Mouse (Mus musculus) megakaryocyte-erythroid progenitor cell, adult 5-6 weeks (primary cell): ENCODE measurements at regions not wholly inside any gene's neighbourhood (a gene's known extent, or its start where the extent isn't known, plus 50 kb on each side); places are given as distances from the start of the nearest gene placed in this dataset.

Experiments used
- ATAC-seq: replicated peaks from 2 replicates; pipeline ENCODE4 v1.8.0; 2016; ENCODE audit warnings: mild to moderate bottlenecking, inconsistent platforms; ENCODE audit not compliant: severe bottlenecking, poor library complexity, low FRiP score, low TSS enrichment

DNA sequence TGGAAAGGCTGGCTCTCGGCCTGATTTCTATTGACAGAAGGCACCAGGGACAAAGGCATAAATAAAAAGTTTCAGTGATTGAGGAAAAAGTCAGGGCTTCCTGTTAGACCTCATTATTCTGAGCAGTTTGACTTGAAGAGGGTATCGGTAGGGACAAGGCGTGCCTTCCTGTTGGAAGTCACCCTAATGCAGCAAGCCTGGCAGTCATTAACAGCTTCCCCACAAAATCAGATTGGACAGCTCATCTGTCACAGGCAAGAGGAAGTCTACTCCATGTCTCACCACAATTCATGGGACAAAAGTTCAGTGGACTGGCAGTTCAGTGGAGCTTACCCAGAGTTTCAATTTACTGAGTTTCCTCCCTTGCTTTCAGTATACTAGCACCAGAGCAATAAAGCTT is 715.5 kb downstream of the Fam181b start:
- no peak for ATAC-seq

DNA sequence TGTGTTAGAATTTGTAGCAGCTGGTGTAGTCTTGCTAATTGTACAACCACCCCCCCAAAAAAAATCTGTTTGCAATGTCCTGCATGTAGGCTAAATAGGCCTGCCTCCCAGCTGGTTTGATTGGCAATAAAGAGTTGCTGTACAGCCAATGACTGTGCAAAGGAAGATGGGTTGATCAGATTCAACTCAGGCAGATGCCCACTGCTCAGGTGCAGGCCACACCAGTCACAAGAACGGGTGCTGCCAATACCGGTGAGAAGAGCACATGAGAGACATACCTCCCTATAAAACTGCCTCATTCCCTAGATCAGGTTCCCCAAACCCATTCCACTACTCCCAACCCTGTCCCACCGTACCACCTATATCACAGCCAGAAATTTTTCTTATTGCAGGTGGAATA is 756.0 kb downstream of the Fam181b start:
- no peak for ATAC-seq

DNA sequence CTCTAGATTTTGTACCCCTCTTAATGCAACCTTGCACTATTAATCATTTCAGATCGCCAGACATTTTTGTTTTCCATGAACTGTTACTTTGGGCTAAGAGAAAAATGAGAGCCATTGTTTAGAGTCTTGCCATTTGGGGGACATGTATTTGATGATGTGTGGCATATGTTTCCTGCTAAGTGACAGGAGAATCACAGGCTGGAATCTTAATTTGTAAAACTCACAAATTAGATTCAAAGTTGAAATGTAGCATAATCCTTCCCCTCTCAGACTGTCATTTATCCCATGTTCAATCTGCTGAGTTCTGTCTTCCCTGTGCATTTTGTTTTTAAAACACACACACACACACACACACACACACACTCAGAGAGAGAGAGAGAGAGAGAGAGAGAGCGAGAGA is 756.5 kb downstream of the Fam181b start:
- ATAC-seq, result no peak

DNA sequence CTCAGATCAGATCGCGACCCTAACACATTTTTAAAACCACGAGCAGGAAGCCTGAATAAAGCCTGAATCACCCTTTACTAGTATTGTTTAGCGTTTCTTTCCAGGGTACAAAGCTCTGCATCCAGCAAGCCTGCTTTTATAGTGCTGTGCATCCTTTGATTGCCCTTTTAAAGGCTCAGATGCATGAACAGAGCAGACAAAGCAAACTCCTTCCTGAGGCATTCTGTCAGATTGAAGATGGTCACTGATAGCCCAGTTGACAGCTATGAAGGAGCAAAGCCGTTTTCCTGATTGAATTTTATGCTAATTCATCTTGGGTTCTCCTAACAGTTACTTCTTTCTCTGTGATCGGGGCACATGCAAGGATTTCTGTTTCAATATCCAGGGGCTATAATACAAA is 775.4 kb downstream of the Fam181b start:
- ATAC-seq, result no peak

DNA sequence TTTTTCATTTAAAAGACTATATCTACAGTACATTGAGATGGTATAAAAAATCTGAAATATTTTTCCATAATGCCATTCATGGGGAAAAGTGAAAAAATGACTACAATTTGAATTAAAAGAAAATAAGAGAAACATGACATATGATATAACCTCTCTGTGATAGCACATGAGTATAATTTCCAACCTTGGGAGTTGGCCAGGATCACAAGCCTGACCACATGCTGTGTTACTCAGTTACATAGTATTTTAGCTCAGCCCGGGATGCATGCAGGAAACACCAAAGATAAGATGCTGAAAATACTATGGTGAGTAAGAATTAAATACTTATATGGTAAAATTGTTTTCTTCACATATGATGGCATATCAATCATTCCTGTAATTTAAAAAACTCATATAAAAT is 814.0 kb downstream of the Fam181b start:
- ATAC-seq, result no peak

DNA sequence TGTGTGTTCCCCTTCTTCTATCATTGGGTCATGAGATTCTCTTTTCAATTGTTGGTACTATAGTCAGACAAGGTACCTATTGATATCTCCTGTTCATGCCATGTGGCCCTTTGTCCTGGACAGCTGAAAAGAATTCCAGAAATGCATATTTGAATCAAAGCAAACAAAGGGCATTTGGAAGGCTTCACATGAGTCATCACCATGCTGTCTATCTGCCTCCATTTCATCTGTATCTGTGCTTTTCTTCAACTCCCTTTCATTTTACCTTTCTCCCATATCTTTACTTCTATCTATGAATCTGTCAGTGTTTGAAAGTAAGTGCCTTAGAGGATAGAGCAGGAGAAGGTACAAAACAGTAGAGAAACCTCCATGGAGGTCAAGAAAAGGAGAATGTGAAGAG is 817.3 kb downstream of the Fam181b start:
- no peak for ATAC-seq

DNA sequence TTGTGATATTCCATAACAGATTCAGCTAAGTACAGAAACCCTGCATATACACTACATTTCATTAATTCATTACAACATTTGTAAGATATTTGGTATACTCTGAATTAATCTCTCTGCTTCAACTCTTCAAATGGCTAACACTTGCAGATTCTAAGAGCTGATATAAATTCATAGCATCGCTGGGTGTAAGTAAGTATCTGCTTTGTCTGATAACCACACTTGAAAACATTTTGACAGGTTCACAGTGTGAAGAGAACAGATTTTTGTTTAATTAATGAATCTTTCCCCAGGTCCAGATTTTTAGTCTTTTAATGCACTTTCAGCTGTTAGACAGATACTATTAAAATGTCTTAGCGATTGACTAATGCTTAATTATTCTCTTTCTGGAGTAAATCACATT is 823.1 kb downstream of the Fam181b start:
- ATAC-seq, result no peak

DNA sequence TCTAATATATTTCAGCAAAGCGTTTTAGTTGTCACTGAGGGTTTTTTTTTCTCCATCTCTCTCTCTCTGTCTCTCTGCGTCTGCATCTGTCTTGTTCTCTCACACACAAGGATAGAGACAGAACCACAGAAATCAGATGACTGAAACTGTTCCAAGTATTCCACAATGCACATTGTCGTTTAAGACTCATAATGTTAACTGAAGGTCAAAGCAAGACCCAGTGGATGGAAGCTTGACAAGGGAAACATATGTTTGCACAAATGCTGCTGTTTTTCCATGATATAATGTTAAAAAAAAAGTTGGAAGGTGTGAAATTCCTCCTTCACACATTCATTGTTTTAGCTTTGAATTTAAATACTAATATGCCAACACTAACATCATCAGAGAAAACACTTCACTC is 857.3 kb downstream of the Fam181b start:
- ATAC-seq, result no peak

DNA sequence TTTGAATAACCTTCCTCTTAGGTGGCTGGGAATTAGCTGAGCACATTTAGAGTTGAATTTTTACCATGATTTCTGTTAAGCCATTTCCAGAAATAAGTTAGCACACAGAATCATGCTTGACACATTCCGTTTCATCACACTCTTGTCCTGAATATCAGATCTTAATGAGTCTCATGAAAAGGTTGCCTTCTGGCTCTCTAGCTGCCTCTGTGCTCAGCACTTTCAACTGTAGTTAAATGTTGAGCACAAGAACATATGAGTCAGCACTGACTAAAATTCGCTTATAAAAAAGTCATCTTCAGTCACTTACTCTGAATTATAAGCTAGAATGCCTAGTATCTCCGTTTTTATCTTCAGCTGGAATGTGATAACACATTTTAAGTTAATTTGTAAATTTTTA is 902.4 kb downstream of the Fam181b start:
- ATAC-seq, result no peak

DNA sequence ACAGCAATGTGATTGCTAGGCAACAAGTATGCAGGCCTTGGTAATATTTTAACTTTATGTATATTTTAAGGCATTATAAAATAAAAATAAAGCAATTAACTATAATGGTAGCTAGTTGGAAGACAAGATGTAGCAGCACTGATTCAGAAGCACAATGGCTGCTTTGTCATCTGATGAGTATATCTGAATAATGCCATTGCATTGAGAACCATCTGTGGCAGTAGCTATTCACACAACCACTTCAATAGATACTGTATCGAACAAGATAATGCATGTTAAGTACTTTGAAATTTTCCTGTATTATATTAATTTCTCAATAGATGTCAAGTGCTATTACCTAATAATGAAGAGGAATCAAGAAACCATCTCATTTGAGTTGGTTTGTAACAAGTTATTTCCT is 923.1 kb downstream of the Fam181b start:
- no peak for ATAC-seq

DNA sequence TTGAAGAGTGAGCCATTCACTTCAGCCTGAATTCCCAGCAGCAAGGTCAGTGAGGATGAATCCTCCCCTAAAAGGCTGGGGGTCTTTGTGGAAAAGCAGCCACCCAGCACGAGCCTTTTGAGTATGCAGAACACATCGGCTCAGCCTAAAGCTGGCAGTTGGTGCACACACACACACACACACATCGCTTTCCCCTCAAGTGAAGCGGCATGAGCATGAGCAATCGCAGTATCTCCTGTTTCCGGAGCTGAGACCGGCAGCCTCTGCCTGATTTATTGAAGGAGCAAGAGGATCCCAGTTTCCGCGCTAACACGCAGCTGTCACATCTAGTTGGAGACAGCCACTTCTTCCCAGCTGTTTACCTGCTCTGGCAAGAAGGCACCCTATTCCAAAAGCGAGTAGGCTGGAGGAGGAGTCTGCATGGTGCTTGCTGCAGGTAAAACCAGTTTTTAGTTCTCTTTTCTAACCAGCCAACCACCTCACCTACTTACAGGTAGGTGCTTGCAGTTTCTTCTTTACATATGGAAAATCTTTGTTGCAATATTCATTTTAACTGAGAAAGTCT is 962.9 kb downstream of the Fam181b start:
- no peak for ATAC-seq

DNA sequence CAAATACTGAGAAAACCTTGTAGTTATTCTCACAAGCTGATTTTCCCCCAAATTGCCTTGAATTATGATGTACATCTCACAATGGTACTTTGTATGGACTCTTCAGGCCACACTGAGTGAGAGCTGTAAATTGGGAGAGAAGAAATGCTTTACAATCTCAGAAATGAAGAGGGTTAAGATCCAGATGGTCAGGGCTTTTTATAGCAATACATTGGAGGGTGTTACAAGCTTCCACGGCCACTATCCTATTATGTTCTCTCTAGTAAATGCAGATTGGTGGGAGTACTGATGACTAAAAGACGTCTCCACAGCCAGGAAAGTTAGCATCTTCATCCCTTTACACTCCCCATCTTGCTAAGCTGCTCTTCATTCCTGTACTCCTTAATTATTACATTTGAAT is 965.8 kb downstream of the Fam181b start:
- no peak for ATAC-seq

DNA sequence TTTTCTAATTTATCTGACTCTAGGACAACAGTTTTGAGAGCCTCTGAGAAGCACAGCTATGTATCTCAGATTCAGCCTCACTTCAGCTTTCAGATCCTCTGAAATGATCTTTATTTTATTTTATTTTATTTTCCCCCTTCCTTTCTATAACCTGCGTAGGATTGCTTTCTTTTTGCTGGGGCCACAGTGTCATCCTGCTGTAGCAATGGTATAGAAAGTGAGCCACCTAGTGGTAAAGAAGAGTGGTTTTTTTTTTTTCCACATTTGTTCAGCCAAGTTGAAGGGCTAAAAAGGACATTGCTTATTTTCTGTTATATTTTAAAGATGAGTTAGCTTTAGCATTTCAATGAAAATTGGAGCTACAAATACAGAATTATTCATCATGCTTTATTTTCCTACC is 966.4 kb downstream of the Fam181b start:
- peak; percentile 63; the same call in 1 of the 2 replicates for ATAC-seq

DNA sequence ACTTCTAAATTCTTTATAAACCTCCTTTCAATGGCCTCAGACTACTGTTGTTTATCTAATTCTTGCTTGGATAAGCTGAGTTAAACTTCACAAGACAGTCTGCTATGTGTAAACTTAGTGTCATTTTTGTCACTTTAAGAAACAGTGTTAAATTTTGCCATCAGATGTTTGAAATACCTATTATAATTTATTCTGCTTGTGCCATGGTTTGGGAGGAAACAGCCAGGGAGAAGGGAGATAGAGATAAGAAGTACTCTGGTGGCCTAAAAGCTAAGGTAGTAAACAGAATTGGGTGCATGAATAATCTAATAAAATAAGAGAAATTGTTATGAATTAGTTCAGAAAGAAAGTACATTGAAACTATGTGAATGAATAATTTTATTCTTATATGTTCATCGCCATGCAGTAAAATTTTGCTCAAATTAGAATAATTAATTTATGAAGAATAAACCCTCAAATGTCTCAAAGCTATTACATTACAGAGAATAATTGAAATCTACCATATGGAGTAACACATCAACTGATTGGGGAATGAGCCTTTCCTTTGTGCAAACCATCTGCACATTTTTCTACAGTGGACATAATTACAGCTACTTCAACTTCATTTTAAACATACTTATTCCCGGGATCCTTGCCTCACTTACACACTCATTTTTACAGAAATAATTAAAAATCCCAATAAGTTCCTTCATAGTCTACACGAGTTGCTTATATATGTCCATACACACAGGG is 982.3 kb downstream of the Fam181b start:
- ATAC-seq, result no peak
